Mouse (Mus musculus) hindbrain, embryonic 13.5 days (tissue): Measurements from ENCODE around the gene Boc. TPM values are rescaled to one million over a fixed set of nuclear protein-coding genes. Genes with fewer than 3 reads are reported as not detected.

Source experiments
- ATAC-seq: fragments of 200-750 bp; cut with Nextera tagmentation; 2 replicates; pipeline ENCODE4 v1.8.0; 2017; ENCODE audit warnings: moderate TSS enrichment; ENCODE audit not compliant: low FRiP score
- H3K27ac ChIP-seq: fragments of 300-500 bp; sonication (generic); 2 replicates; pipeline ENCODE4 v1.5.1; 2015; ENCODE audit warnings: inconsistent platforms, mild to moderate bottlenecking, moderate library complexity
- H3K27me3 ChIP-seq: fragments of 300-500 bp; sonication (generic); 2 replicates; pipeline ENCODE4 v1.6.1; 2015; ENCODE audit warnings: mild to moderate bottlenecking, inconsistent platforms
- H3K36me3 ChIP-seq: fragments of 300-500 bp; sonication (generic); 2 replicates; pipeline ENCODE4 v1.6.1; 2015; ENCODE audit warnings: mild to moderate bottlenecking, inconsistent platforms
- H3K4me1 ChIP-seq: fragments of 300-500 bp; sonication (generic); replicated peaks from 2 replicates; pipeline ENCODE4 v1.6.1; 2015; ENCODE audit warnings: inconsistent platforms
- H3K4me2 ChIP-seq: fragments of 300-500 bp; sonication (generic); 2 replicates; pipeline ENCODE4 v1.6.1; 2015; ENCODE audit warnings: inconsistent platforms, mild to moderate bottlenecking, moderate library complexity
- H3K4me3 ChIP-seq: fragments of 300-500 bp; sonication (generic); 2 replicates; pipeline ENCODE4 v1.5.1; 2015; ENCODE audit warnings: mild to moderate bottlenecking, inconsistent platforms
- H3K9ac ChIP-seq: fragments of 300-500 bp; sonication (generic); 2 replicates; pipeline ENCODE4 v1.6.1; 2015; ENCODE audit warnings: mild to moderate bottlenecking, inconsistent platforms
- H3K9me3 ChIP-seq: fragments of 300-500 bp; sonication (generic); 2 replicates; pipeline ENCODE4 v1.6.1; 2016; ENCODE audit warnings: inconsistent platforms
- WGBS: fragments of 180-500 bp; shearing (Covaris S2); methylation state at CpG from one replicate; pipeline ENCODE4 v1.1.7; 2015; 5-methylcytosine and 5-hydroxymethylcytosine counted together
- polyA plus RNA-seq: library from polyadenylated mRNA; unstranded; fragments of >200 nt; fragmentation: Nextera tagmentation; extraction: Ambion mirVana; gene quantifications from 2 replicates; pipeline ENCODE4 v1.2.1, GENCODE M21; 2015

Gene Boc
- polyA plus RNA-seq, 1 experiment from 2014 or later, result 17.2 TPM

DNA sequence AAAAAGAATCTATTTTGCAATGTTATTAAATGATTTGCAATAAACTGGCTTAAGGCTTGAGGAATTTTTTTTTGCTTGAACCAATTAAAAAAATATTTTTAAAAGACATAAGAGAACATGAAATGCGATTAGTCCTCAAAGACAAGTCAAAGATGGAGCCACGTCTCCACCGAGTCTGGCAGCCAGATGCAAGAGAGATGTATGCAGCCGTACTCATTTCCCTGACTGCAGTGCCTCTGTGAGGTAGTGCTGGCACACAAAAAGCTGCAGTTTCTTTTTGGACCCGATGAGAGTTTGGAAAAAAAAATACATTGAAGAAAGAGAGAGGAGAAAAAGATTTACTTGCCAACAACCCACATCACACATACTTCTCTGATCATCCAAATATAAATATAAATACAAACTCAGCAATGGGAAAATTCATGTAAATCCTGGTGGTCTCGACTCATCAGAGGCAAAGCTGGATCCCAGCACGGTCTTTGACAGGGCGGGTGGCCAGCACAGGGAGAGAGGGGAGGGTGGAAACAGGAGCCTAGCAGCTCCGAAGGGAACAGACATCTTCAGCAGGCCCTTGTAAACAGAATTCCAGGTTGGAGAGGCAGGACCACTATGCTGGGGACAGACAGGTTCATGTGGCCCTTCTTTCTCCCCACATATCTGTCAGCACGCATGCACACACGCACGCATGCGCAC, 48.0 kb downstream of the Boc start:
- no peak overlapping the region for H3K9ac ChIP-seq
- no peak overlapping the region for H3K4me2 ChIP-seq
- no peaks in the 10 kb centered on the region for H3K9me3 ChIP-seq
- peaks cover 14% of the 10 kb centered on the region; the same call in 1 of the 2 replicates for H3K4me1 ChIP-seq
- 78% methylated on average over 13 of the region's 13 CpGs for WGBS
- no peaks in the 10 kb centered on the region for H3K27me3 ChIP-seq
- H3K27ac ChIP-seq, result no peak overlapping the region
- no peak for ATAC-seq
- H3K4me3 ChIP-seq, result no peak overlapping the region
- H3K36me3 ChIP-seq, result peaks cover 10% of the 10 kb centered on the region; the same call in 1 of the 2 replicates

DNA sequence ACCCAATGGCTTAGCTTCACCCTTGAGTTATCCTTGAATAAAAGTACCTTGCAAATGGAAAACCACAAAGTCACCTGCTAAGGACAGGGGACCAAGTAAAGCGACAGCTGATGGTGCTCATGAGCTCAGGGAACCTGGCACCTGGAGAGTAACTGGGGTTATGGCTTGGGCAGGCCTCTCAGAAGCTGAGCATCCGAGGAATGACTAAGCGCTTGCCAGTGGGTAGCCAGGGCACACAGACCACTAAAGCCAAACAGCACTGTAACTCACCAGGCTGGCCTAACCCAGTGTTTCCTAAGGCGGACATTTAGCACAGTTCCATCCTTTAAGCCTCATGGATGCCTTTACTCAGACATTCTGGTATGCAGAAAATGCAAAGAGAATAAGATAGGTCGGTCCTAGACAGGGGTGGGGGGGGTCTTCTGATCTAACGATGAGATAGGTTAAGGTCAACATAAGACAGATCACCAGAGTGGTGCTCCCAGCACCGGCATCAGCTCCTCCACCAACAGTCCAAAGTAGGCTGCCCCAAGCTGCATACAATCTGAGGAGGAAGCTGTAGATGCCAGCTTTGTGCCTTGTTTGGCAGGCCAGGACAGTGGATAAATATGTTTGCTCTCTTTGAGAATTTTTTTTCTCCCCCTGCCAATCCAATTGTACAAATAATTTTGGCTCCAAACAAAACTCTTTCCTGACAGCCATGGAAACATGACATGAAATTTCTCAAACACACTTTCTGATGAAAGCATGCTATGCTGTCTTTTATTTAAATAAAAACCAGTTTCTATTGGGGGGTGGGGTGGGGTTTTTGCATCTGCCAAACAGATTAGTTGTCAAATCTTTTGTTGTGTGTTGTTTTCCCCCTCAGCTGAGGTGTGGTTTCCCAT, 49.0 kb downstream of the Boc start:
- Histone ChIP-seq H3K4me3 (no peak overlapping the region), H3K4me2 (no peak overlapping the region), H3K9me3 (no peaks in the 10 kb centered on the region), H3K27ac (no peak overlapping the region), H3K9ac (no peak overlapping the region), H3K36me3 (peaks cover 14% of the 10 kb centered on the region), H3K27me3 (no peaks in the 10 kb centered on the region), H3K4me1 (peaks cover 14% of the 10 kb centered on the region; the same call in 1 of the 2 replicates)
- ATAC-seq, result no peak
- WGBS, result 88% methylated on average over 7 of the region's 7 CpGs

DNA sequence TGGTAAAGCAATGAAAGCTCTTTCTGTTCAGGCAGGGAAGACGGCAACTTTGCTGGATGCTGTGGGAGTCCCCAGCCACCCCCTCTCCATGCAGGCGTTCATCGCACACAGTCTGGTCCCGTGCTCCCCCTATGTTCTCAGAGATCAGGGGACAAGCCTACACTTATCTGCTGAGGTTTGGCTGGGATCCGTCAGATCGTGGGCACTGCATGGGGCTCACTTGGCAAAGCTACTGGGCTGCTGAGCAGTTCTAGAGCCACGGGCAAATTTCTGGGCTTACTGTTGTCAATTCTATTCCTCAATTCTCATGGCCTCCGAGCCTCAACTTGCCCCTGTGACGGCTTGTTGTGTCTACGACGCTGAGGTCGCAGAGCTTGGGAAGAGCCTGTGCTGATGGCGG, 49.9 kb downstream of the Boc start:
- no peak overlapping the region for H3K9ac ChIP-seq
- H3K27me3 ChIP-seq, result no peaks in the 10 kb centered on the region
- no peak for ATAC-seq
- no peak overlapping the region for H3K4me2 ChIP-seq
- no peak overlapping the region for H3K4me3 ChIP-seq
- H3K9me3 ChIP-seq, result no peaks in the 10 kb centered on the region
- H3K27ac ChIP-seq, result no peak overlapping the region; the same call in 1 of the 2 replicates
- 92% methylated on average over 13 of the region's 13 CpGs for WGBS
- peaks cover 20% of the 10 kb centered on the region for H3K36me3 ChIP-seq
- H3K4me1 ChIP-seq, result peaks cover 14% of the 10 kb centered on the region; the same call in 1 of the 2 replicates

DNA sequence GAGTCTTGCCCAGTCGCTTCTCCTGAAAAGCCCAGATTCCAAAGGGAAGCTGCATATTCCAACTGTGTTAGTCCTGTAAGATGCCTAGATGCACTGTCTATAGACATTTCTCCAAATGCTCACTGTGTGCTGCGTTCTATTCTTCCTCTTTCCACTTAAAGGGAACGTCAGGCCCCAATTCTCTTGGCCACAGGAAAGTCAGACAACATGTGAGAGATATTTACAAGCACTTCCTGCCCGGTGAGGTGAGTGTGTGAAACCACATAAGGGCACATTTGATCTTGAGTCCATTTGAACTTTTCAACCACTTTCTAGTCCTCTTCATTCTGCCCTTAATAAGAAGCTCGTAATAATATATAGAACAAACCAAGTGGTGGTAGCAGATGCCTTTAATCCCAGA, 50.7 kb downstream of the Boc start:
- no peak overlapping the region for H3K27ac ChIP-seq
- WGBS, result 85% methylated on average over 5 of the region's 5 CpGs
- no peak for ATAC-seq
- H3K4me3 ChIP-seq, result no peak overlapping the region
- H3K9ac ChIP-seq, result no peak overlapping the region
- no peaks in the 10 kb centered on the region for H3K9me3 ChIP-seq
- no peak overlapping the region for H3K4me2 ChIP-seq
- peaks cover 18% of the 10 kb centered on the region; the same call in 1 of the 2 replicates for H3K4me1 ChIP-seq
- peaks cover 24% of the 10 kb centered on the region for H3K36me3 ChIP-seq
- H3K27me3 ChIP-seq, result no peaks in the 10 kb centered on the region

DNA sequence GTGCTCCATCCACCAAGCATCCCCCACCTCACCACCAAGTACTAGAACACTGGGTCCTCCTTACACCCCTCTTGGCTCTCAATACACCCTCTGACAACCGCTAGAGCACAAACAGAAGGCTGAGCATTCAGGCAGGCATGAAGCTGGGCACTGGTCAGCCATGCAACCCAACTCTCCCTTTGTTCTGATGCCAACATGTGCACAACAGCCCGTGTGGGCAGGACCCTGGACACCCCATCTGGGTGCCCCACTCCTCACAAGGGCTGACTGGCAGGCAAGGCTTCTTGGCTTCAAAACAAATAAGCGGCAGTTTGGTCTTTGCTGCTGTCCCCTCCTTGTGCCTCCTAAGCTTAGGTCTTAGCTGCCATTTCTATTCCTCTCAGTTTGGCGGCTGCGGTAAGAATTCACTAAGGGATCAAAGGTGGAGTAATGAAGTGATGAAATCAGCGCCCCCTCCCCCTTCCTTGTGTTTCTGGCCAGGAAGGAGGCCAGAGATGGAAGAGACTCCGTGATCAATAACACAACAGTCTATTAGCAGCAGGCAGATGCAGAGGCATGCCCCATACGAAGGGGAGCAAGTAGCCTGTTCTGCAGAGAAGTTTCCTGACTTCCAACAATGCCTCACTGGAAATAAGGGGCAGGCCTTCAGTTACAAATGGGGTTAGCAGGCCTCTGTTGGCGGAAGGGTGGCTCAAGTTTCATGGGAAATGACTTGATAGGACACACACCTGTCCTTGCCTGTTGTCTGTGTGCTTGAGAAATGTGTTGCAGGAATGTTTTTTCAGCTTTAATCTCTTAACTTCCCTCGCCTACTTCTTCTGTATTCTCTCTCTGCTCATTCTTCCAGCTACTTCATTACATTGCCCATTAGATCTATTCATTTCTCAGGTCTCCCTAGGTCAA, 51.4 kb downstream of the Boc start:
- H3K9ac ChIP-seq, result no peak overlapping the region
- H3K9me3 ChIP-seq, result no peaks in the 10 kb centered on the region
- H3K4me3 ChIP-seq, result no peak overlapping the region
- H3K4me2 ChIP-seq, result no peak overlapping the region
- H3K36me3 ChIP-seq, result peaks cover 30% of the 10 kb centered on the region
- H3K27ac ChIP-seq, result peak overlapping the region; percentile 44; the same call in 1 of the 2 replicates
- 67% methylated on average over 10 of the region's 10 CpGs for WGBS
- H3K4me1 ChIP-seq, result peaks cover 21% of the 10 kb centered on the region; the same call in 1 of the 2 replicates
- H3K27me3 ChIP-seq, result no peaks in the 10 kb centered on the region
- ATAC-seq, result peak; percentile 51

DNA sequence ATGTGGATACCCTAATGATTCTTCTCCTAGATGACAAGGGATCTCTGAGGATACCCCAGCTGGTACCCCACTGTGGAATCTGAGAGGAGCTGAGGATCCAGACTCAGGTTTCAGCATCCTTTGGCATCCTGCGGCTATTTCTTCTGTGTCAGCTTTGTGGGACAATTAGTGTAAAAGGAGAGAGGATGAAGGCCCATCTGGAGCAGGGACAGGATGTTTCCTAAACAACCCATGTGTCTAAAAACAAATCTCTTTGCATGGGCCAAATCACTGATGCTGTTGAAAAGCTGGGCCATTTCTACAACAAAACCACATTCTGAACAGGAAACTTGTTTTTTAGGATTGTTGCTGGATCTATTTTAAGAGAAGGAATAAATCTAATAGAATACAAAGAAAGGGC, 53.5 kb downstream of the Boc start:
- 87% methylated on average over 1 of the region's 1 CpGs for WGBS

DNA sequence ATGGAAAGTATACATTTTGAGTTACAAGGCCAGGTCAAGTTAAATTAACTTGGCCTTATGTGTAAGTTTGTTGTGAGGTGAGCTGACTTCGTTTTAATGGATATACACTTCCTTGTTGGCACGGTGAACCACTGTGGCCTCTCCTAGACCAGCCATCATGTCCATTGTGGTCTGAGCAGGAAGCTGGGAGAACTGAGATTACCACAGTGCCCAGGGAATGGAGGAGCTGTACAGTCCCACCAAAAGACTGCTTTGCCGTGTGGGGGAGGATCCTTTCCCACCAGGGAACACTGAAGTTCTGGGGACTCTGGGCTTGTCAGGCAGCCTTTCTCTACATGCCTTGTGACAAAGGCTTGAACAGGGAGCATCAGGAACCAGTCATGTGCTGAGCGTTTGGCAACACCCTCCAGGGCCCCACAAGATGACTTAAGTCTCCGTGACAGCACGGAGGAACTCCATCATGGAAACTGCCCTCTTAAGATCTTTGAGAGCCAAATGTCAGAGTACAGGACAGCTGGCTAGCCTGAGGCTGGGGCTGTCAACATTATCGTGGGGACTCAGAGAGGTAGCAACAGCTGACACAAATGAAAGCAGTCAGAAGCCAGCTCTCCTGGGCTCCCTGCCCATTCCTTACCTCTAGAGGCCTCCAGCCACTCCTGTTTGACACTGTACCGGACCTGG, 55.7 kb downstream of the Boc start:
- WGBS, result 63% methylated on average over 8 of the region's 8 CpGs
- Histone ChIP-seq H3K4me3 (no peak overlapping the region), H3K9me3 (no peaks in the 10 kb centered on the region), H3K4me1 (peaks cover 15% of the 10 kb centered on the region; the same call in 1 of the 2 replicates), H3K27me3 (no peaks in the 10 kb centered on the region), H3K36me3 (peaks cover 61% of the 10 kb centered on the region), H3K27ac (peak overlapping the region; percentile 63; the same call in 1 of the 2 replicates), H3K9ac (no peak overlapping the region), H3K4me2 (no peak overlapping the region)
- peak; percentile 63 for ATAC-seq

More for the DNA sequence above, 53.5 kb downstream of the Boc start:
- H3K9me3 ChIP-seq, result no peaks in the 10 kb centered on the region
- no peak overlapping the region for H3K4me2 ChIP-seq
- peaks cover 43% of the 10 kb centered on the region for H3K36me3 ChIP-seq
- no peak overlapping the region for H3K27ac ChIP-seq
- no peak overlapping the region for H3K4me3 ChIP-seq
- ATAC-seq, result no peak
- peaks cover 21% of the 10 kb centered on the region; the same call in 1 of the 2 replicates for H3K4me1 ChIP-seq
- no peaks in the 10 kb centered on the region for H3K27me3 ChIP-seq
- H3K9ac ChIP-seq, result no peak overlapping the region

DNA sequence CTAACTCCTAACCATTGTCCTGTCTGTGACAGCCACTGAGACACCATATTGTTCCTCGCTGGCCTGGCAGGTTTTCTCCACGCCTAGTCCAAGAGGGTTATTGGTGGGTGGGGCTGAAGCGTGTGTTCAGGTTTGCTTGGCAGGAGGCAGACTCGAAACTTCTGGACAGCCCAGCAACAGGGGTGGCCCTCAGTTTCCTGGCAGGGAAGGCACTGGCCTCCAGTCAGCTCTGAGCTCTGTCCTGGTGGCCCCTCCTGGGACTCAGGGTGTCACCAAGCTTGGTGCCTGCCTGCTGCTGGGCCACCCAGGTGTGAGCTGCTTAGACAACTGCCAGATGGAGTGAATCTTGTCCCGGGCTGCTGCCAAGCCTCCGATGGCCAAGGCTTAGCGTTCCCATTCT, 56.4 kb downstream of the Boc start:
- Histone ChIP-seq H3K9ac (no peak overlapping the region), H3K4me3 (no peak overlapping the region), H3K4me1 (peaks cover 13% of the 10 kb centered on the region; the same call in 1 of the 2 replicates), H3K27me3 (no peaks in the 10 kb centered on the region), H3K27ac (peak overlapping the region; percentile 9; the same call in 1 of the 2 replicates), H3K4me2 (no peak overlapping the region), H3K36me3 (peaks cover 67% of the 10 kb centered on the region), H3K9me3 (no peaks in the 10 kb centered on the region)
- WGBS, result 87% methylated on average over 7 of the region's 7 CpGs
- ATAC-seq, result no peak

DNA sequence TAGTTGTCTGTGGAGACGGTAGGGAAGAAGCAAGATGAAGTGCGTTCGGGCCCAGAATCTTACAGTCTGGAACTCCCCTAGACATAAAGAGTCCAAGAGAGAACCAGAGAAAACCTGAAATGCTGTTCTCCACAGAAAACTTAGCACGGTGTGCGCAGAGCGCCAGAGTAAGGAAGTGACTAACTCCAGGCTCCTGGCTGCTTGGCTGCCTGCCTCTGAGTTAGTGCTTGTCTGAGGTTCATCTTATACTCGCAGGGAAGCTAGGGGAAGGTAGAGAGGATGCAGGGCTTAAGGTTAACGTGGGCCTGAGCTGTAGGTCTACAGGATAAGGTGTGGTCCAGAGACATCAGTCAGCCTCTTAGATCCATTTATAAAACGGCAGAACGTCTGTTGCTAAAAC, 56.9 kb downstream of the Boc start:
- peaks cover 69% of the 10 kb centered on the region for H3K36me3 ChIP-seq
- H3K4me1 ChIP-seq, result peaks cover 7% of the 10 kb centered on the region; the same call in 1 of the 2 replicates
- no peak overlapping the region for H3K4me2 ChIP-seq
- H3K4me3 ChIP-seq, result no peak overlapping the region
- H3K9me3 ChIP-seq, result no peaks in the 10 kb centered on the region
- WGBS, result 92% methylated on average over 10 of the region's 10 CpGs
- H3K9ac ChIP-seq, result no peak overlapping the region
- H3K27me3 ChIP-seq, result no peaks in the 10 kb centered on the region
- no peak for ATAC-seq
- no peak overlapping the region for H3K27ac ChIP-seq

DNA sequence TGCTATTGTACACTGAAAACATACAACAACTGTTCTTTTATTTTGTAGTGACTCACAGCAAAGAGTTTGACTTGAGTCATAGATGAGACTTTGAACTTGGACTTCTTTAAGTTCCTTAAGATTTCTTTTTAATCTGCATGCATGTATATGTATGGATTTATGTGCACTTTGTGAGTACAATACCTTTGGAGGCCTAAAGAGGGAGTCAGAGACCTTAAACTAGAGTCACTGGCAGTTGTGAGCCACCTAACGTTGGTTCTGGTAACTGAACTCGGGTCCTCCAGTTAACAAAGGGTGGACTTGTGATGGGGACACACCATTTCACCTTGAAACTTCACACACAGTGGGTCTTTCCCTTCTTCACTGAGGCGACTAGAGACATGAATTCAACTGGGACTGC, 60.2 kb downstream of the Boc start:
- H3K36me3 ChIP-seq, result peaks cover 58% of the 10 kb centered on the region
- no peak overlapping the region for H3K4me3 ChIP-seq
- WGBS, result 88% methylated on average over 3 of the region's 3 CpGs
- no peak overlapping the region for H3K27ac ChIP-seq
- ATAC-seq, result no peak
- H3K4me2 ChIP-seq, result no peak overlapping the region
- H3K9ac ChIP-seq, result no peak overlapping the region
- H3K27me3 ChIP-seq, result no peaks in the 10 kb centered on the region
- peaks cover 35% of the 10 kb centered on the region for H3K4me1 ChIP-seq
- no peaks in the 10 kb centered on the region for H3K9me3 ChIP-seq

DNA sequence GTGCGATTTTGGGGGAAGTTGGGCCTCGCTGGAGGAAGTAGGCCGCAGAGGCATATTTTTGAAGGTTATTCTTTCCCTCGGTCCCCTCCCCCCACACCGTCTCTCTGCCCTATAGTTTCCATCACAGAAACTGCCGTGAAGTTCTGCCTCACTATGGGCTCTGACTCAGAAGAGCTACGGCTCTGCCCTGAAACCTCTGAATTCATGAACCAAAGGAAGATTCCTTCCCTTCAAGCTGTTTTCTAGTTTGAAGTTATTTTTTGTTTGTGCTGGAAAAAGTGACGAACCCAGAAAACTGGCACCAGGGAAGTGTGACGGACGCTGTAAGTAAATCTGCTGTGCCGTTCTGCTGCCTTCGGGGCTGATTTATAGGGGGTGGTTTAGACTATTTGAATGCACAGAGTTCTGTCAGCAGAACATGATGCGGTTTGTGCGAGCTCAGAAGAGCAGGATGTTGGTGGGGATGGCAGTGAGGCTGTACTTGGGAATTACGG, 61.7 kb downstream of the Boc start:
- Histone ChIP-seq H3K4me3 (no peak overlapping the region), H3K9ac (0 out of 2 replicates have a peak overlapping the region, but pooled peaks have one; percentile 24), H3K9me3 (no peaks in the 10 kb centered on the region), H3K27me3 (no peaks in the 10 kb centered on the region), H3K27ac (peak overlapping the region; percentile 58; the same call in 1 of the 2 replicates), H3K36me3 (peaks cover 46% of the 10 kb centered on the region), H3K4me2 (no peak overlapping the region), H3K4me1 (peaks cover 38% of the 10 kb centered on the region)
- no peak for ATAC-seq
- 80% methylated on average over 15 of the region's 15 CpGs for WGBS
